Mouse (Mus musculus) frontal cortex, adult (tissue): ENCODE results near the gene Ccar1.
"Not testable (repeated sequence)": the region's sequence is repeated elsewhere in the genome, so short reads cannot be mapped to it uniquely, and the experiment has no call there.

ENCODE experiments used
- ATAC-seq: cut with Nextera tagmentation; 2 replicates; pipeline ENCODE4 v1.9.2; 2017; ENCODE audit warnings: mild to moderate bottlenecking, moderate library complexity, mixed read lengths; ENCODE audit not compliant: low TSS enrichment

Gene Ccar1

DNA sequence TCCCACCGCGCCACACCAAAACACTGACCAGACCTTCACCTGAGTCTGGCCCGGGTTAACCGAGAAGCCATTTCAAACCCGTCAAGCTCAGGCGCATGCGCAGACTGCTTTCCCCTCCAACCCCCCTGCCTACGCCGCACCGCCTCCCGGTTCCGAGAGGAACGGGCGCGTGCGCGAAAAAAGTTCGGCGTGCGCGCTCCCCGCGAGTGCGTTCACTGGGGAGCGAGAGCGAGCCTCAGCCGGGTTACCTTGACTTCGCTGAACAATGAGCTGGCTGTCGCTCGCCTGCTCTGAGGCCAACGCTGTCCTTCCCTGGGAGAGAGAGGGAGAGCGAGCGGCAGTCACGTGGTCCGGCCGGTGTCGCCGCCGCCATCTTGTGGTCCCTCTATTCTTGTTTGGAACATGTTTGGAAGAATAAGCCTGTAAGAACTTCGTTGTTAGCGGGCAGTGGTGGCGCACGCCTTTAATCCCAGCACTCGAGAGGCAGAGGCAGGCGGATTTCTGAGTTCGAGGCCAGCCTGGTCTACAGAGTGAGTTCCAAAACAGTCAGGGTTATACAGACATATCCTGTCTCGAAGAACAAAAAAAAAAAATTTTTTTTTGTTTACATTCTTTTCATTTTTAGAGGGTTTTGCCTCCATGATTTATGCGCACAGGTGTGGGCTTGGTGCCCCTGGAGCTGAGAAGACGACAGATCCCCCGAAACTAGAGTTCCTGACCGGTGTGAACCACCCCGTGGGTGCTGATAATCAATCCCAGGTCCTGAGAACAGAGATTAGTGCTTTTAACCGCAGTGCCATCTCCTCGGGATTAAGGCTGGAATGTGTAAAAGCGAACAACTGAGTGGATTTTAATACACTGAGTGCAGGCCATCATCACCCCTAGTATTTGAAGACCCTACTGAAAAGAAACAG lies at the start of gene Ccar1:
Gene Ccar1 (minus strand): TSS at position 110 of the 914 bp plus-strand sequence.
- peak; percentile 99 for ATAC-seq

DNA sequence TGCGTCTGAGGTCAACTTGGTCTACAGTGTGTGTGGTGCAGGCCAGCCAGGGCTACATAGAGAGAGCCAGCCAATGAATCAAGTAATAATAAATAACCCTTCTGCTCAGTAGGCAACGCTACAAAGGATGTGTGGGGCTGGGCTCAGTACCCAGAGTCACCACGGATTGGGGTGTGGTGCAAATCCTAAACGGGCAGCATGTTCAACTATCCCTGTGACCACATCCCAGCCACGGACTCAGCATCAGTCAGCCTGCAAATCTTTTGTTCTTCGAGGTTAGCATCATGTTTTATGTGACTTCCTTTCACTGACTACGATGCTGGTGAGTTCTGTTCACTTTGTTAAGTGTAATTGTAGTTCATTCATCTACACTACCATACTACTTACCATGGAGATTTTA lies 48.6 kb upstream of the Ccar1 start:
- ATAC-seq, result no peak

DNA sequence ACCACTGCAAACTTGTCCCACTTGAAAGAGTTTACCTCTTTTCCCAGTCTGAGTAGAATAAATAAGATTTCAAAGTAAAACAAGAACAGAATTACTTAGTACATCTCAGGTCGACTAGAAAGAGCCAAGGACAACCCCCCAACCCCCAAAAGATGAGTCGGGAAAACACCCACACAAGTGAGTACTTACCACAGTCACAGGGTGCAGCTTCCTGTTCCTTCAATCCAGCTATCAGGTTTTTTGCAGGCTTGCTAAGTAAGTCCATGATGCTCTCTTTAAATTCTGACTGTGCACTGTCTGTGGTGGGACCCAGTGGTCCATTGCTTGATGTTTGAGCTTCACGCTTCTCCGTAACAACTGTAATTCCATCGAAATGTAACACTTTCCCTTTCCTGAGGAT lies 45.9 kb upstream of the Ccar1 start:
- no peak for ATAC-seq

DNA sequence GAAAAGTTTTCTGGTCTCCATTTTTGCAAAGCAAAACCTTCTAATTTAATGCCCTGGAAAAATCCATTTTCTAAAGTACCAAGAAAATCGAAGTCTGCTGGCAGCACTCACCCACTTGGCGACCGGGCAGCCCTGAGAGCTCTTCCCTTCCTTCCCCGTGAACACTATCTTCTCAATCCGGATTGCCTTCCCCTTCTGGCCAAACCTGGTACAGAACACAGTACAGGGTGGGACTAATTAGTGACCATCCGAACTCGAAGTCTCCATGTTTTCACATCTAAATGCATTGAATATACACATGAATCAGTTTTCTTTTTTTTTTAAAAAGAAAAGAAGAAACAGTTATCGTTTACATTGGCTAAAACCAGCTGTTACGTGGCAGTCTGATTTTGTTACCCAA lies 40.7 kb upstream of the Ccar1 start:
- no peak for ATAC-seq

DNA sequence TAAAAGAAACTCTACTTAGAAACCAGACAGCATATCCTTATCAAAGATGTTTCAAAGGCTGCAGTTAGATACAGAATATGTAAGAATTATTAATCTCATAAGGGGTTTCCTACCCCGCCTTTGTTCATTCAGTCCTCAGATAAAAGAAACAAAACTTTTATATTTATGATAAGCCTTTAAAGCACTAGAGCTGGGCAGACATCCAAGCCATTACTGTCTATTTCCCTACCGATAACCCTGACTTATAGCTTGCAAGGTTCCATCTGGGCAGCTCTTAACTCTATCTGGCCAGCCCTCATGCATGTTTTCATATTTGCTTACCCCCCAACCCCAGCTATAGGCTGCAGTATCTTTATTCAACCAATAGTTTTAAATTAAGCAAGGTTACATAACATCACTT lies 39.5 kb upstream of the Ccar1 start:
- no peak for ATAC-seq

DNA sequence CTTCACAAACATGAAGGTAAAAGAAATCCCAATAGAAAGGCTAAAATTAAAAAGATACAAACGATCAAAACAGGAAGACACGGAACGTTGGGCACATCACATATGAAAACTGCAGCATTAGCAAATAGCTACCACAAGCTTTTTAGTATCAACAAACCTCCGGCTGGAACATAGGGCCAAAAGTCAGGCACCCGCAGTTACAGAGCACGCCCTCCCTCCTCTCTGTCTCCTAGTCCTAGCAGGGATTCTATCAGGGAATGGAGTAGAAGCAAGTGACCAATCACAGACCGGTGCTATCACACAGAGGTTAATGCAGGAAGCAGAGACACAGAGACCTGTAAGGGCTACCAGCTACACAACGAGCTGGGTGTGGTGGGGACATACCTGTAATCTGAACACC lies 32.4 kb upstream of the Ccar1 start:
- ATAC-seq, result no peak

DNA sequence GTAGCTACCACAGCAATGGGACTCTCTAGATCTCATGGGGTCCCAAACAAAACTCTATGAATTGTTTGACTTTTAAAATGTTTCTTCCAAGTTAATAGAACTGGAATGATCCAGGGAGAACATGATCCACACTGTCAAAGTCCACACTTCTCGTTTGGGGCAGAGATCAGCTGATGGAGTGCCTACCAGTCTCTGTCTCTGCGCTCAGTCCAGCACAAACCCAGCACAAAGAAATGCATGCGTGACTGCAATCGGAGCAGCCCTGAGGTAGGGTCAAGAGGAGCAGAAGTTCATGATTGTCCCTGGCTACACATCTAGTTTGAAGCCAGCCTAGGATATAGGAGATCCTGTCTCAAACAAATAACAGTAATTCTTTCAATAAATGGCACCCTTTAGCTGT lies 31.3 kb upstream of the Ccar1 start:
- ATAC-seq, result no peak

DNA sequence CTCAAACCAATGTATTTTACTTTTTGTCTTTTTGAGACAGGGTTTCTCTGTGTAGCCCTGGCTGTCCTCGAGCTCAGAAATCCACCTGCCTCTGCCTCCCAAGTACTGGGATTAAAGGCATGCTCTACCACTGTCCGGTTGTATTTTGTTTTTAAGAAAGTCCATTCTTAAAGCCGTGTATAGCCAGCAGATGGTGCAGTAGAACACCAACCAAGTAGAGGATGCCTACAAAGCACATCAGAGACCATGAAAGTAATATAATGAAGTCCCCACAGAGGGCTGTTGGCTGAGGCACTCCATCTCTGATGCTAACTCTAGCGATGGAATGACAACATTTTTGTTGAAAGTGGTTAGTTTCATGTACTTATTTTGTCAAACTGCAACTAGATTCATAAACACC lies 17.9 kb upstream of the Ccar1 start:
- ATAC-seq, result peak; percentile 57; the same call in 1 of the 2 replicates

DNA sequence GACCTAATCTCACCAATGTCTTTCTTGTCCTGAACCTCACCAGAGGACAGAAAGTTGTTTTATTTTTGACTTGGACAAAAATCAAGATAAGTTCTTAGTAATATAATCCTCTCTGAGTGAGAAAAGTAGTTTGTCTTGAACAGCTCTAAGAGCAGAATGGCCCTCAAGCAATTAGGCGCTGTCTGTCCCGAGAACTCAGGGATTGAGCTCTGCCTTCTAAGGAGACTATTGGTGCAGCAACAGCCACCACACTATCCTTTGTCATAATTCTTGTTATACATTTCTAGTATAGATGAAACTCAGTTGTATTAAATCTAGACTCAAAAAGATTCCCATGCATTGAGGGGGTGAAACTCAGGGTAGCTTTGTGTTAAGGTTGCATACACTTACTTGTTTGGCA lies 16.7 kb upstream of the Ccar1 start:
- ATAC-seq, result no peak

DNA sequence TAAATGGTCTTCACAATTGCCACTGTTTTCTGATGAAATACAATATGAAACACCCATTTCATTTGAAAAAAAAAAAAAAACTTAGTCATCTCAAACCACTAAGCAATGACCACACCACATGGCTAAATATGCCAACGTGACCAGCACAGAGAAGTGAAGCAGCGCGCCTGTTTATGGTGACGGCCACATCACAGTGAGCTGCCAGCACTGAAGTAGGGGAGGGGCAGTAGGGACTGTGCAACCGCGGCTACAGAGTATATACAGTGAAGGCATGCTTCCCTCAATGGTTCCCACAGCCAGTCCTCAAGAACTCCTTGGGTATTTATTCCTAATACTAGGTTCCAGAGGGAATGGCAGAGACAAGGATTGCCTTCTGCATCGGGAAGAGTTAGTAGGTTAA lies 16.2 kb upstream of the Ccar1 start:
- ATAC-seq, result no peak

DNA sequence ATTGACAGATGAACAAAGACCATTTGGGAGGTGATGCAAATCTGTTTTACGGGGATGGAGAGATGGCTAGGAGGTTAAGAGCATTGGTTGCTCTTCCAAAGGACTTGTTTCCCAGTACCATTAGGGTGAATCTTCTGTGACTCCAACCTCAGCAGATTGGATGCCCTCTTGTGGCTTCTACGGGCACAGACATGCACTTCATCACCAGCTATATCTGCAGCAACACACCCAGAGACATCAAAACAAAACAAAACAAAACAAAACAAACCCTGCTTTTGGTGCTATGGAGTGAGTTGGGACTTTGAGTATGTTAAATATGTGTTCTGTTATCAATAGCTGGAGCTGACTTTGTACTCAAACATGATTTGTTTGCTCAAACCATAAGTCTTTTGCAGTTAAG lies 12.0 kb upstream of the Ccar1 start:
- no peak for ATAC-seq

DNA sequence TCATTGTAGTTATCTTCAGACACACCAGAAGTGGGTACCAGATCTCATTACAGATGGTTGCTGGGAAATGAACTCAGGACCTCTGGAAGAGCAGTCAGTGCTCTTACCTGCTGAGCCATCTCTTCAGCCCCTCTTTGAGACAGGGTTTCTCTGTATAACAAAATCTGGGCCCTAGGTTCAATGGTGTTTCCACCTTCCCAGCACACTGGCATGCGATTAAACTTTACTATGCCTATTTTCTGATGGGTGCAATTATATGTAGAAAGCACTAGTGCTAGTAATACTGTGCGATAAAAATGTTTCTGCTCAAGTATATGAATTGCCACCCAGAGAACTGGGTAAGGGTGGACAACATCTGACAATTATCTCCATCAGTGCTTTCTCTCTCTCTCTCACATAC lies 11.2 kb upstream of the Ccar1 start:
- ATAC-seq, result no peak

DNA sequence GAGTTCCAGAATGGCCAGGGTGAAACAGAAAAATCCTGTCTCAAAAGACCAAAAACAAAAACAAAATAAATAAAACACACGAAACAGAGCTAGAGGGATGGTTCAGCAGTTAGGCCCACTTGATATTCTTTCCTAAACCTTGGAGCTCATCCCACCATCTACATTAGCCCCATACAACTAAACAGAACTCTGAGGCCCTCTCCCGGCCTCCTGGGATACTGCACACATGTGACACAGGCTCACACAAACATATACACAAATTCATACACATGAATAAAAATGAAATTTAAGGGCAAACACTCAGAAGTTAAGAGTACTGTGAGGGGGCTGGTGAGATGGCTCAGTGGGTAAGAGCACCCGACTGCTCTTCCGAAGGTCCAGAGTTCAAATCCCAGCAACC lies 2.1 kb upstream of the Ccar1 start:
- no peak for ATAC-seq

DNA sequence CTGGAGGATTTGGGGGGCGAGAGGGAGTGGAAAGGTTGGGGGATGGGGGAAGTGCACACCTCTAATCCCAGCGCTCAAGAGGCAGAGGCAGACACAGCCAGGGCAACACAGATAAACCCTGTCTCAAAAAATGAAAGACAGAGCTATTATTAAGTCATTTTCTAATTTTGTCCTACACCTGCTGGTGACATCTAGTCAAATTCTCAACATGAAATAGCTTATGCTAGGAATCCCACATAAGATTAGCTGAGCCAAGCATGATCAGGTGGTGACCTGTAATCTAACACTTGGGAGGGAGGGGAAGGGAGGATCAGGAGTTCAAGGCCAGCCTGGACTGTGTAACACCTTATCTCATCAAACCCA lies 986 bp upstream of the Ccar1 start:
- ATAC-seq, result no peak

DNA sequence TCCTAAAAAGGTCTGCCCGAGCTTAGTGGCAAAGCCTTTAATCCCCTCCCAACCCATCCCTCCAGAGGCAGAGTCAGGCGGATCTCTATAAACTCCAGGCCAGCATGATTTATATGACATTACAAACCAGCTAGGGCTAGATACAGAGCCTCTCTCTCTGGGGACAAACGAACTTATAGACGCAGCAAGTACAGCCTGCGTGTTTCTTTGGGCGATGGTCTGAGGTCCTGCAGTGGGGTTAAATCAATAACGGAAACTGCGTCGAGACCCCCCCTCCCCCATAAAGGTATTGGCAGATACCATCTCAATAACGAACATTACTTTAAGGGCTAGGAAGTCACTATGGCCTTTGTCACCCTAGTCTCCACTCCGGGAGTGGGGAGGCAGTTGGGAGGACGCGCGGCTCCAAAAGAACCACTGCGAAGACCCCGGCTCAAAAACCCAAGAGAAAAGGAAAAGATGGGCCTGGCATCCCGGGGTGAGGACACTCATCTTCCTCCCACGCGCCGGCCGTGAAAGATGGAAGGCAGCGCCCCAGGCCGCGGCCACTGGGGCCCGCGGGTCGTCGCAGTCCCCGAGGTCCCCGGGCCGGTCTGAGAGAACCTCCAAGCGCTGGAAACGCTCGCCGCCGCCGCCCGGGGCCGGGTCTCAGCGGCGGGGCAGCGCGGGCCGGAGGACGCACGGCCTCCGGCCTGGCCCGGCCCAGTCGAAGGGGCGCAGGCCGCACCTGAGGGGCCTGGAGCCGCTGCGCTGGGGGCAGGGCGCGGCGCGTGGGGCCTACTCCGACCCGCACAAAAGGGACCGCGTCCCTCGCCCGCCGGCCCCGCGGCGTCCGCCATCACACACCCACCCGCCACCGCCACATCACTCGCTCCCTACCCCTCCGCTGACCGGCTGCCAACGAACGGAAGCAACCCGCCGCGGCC lies 572 bp downstream of the Ccar1 start:
- ATAC-seq, result no peak; the same call in none of the 2 replicates

DNA sequence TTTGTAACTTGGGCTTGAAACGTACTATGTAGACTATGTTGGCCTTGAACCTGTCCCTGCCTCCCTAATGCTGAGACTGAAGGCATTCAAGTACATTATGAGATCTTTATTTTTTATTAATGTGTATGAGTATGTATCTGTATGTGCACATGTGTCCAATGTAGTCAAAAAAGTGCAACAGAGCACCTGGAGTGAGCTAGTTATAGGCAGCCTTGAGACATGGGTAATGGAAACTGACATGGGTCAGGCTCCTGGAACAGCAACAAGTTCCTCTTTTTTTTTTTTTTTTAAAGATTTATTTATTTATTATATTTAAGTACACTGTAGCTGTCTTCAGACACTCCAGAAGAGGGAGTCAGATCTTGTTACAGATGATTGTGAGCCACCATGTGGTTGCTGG lies 10.3 kb downstream of the Ccar1 start:
- ATAC-seq, result not testable (repeated sequence)

DNA sequence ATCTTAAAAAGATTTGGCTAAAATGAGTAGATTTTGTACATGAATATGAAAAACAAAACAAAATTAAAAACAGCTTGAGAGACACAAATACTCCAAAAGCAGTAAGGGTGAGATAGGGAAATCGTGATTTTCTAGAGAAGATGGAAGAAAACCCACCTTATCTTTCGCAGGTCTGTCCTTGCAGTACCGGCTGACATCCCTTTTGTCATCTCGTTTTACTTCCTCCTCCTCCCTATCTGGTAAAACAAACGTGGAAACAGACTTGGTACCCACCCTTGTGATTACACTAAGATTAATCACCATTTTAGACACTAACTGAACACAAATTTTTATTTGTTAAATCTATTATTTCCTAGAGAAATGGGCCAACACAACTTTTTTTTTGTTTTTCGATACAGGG lies 41.3 kb downstream of the Ccar1 start:
- no peak for ATAC-seq

DNA sequence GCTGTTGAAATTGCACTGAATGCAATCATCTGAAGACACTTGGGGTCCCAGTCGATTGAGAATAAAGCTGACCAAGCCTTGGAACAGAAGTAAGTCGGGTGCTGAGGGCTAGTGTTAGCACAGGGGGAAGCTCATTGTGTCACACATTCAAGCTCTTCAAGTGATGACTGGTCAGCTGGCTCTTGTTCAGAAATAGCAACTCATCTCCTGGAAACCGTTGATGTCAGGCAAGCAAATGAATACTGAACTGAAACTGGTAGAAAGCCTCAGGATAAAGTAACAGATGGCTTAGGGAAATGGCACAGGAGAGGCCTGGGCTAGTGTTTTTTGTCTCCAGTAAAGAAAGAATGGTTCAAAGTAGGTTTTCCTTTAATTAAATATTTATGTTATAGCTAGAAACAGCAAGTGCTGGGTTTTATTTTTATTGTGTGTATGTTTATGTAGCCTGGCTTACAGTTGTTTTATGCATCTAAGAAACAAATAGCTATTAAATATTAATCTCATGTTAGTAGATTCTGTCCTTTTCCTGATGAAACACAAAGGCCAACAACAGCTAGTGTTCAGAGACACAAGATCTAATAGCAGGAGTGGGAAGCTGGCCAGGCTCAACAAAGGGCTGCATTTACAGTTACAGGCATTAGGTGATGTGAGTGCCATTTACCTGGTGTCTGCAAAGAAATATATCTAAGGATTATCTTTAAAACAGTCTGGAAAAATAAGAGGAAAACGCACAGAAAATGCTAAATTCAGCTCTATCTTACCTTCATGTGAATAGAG lies 51.9 kb downstream of the Ccar1 start:
- ATAC-seq, result peak; percentile 78

DNA sequence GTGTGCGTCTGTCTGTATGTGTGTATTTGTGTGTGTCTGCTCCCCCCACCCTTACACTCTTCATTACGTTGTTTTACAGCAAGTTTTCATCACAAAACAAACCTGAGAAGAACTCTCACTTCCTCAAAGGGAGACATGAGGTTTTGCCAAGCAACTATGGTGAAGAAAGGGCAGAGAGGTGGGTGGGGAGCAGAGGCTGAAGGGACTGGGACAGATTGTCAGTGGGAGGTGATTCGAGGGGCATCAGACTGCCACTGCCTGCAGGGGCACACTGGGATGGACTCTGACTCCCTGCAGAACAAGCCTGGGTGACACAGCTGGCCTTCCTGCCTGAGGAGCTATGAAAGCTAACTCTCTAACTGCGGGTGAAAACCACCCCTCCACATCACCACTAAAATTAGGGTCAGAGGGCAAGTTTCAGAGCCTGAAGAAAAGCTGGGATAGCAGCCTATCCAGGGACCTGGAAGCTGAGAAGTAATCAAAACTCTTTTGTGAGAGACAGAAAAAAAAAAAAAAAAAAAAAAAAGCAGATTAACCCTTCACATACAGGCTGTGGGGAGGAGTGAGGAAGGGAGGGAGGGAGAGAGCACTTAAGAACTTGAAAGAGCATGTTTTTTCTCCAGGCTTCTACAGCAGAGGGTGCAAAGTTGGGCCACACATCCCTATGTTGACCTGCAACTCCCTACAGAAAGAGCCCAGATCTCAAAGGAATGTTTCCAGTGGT lies 55.0 kb downstream of the Ccar1 start:
- no peak for ATAC-seq

DNA sequence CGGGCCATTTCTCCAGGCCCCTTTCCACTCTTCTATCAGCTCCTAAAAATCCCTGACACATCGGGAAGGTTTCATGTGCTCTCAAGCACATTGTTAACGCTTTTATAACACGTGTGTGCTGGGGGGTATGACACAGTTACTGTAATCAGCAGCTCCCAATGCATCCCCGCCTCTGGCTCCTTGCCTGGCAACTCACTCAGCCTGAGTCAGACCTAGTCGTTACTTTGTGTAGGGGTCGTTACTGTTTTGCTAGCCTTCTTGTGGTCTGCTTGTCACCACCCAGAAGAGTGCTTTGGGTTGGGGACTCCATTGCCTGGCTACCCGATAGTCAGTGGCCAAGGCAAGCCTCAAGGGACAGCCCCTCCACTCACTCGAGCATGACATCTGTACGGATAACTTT lies 61.3 kb downstream of the Ccar1 start:
- ATAC-seq, result no peak
